Mouse (Mus musculus) left cerebral cortex, adult 2 months (tissue): ENCODE measurements at regions not wholly inside any gene's neighbourhood (a gene's known extent, or its start where the extent isn't known, plus 50 kb on each side); places are given as distances from the start of the nearest gene placed in this dataset.
"Not testable (repeated sequence)": the region's sequence is repeated elsewhere in the genome, so short reads cannot be mapped to it uniquely, and the experiment has no call there.

Experiments
- DNase-seq, 2 experiments: peaks; one replicate each; pipeline ENCODE4 v3.0.0; 2021 to 2022; ENCODE audit warnings: low spot score in 2 of 2, mixed read lengths in 1 of 2; ENCODE audit errors: extremely low spot score in 1 of 2
- H3K27ac ChIP-seq: fragments of 200-600 bp; 2 replicates; pipeline ENCODE4 v1.8.1; 2022
- H3K4me3 ChIP-seq: fragments of 200-600 bp; 2 replicates; pipeline ENCODE4 v1.8.1; 2022
- CTCF ChIP-seq: fragments of 200-600 bp; IDR thresholded peaks from 2 replicates; pipeline ENCODE4 v1.8.1; 2022; ENCODE audit warnings: antibody characterized with exemption, mild to moderate bottlenecking, moderate library complexity
- intact Hi-C: fragments of 180-260 bp; cut with DNase I; formaldehyde crosslinking; loops from one replicate; pipeline ENCODE4 v1.15.1; 2025

DNA sequence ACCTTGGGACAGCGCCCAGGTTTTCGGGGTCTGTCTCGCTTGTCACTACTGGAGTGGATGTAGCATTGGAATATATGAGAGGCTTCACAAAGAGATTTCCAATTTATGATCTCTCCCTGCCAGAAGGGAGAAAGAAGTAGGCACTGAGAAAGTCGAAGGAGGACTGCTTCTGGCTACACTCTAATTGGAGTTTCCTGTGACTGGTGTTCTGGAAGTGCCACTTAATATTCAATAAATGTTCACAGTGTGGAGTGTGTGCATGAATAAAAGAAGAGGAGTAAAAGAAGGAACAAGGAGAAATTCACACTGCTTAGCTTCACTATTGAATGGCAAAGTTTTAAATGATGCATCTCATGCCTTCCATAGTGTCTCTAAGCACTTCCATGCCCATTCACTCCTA, 77.1 kb upstream of the Arhgap42 start:
- no peak for TF ChIP-seq CTCF
- DNase-seq, result no peak
- H3K27ac ChIP-seq, result no peak overlapping the region
- intact Hi-C loops, result no loop called here
- H3K4me3 ChIP-seq, result no peak overlapping the region

DNA sequence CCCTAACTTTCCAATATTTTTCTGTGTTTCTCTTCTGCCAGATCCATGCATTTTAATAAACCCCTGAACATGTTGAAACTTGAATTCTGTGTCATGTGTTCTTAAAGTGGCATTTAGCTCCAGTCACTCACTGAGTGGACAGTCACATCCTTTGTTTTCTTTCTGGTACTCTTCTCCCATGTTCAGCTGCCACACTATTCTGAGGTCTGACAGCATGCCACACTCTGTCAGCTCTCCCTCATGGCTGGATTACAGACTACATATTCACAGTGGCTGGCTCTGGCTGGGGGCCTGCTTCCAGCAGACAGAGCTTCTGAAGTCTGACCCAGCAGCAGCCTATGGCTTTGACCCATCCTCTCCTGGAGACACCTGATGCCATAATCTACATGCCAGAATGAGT, 73.4 kb upstream of the Arhgap42 start:
- intact Hi-C loops, result no loop called here

DNA sequence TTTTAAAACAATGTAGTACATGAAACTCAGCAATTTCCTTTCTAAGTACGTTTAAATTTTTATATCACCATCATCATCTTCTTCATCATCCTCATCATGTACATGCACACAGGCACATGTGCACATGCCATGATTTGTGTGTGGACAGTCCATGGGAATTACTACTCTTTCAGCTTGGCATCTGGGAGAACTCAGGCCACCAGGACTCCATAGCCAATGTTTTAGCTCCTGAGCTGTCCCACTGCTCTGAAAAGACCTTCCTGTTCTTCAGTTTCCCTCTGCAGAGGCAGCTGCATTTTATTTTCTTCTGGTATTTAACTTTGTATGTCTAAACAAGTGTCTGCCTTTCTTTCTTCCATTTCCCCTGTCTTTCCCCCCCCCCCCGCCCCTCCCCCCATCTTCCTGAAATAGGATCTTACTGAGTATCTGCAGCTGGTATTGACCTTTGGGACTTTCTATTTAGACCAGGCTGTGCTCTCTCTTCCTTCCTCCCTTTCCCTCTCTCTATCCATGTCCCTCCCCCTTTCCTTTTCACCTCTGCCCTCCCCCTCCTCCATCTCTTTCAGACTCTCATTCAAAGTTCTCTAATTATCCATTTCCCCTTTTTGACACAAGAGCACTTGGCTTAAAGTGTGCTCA, 72.8 kb upstream of the Arhgap42 start:
- intact Hi-C loops, result no loop called here
- Histone ChIP-seq H3K4me3 (no peak overlapping the region), H3K27ac (no peak overlapping the region)
- no peak for TF ChIP-seq CTCF
- no peak for DNase-seq

More for the DNA sequence above, 73.4 kb upstream of the Arhgap42 start:
- no peak overlapping the region for H3K4me3 ChIP-seq
- no peak for DNase-seq
- no peak overlapping the region for H3K27ac ChIP-seq
- TF ChIP-seq CTCF, result no peak

DNA sequence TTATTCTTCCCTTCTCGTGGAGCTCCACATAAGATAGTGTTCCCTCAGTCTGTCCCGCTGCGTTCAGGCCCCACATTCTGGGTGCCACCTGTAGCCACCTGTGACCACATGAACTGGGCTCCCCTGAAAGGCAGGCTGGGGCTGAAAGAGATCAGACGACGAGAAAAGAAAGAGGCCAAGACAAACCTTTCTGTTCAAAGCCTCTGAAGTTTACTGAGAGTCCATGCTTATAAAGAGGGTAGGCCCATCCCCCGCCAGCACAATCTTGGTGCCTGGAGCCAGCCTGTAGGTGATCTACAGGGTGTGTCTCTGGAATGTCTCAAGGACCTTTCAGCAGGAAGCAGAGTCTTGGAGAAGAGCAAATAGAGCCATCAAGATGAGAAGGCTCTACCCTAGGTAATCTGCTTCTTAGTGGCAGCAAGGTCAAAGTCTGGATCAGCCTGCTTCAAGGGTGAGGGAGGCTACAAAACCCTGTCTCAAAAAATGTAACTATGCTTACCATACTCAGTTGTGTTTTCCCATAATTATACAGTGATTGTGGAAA, 72.2 kb upstream of the Arhgap42 start:
- intact Hi-C loops, result not testable (repeated sequence)

DNA sequence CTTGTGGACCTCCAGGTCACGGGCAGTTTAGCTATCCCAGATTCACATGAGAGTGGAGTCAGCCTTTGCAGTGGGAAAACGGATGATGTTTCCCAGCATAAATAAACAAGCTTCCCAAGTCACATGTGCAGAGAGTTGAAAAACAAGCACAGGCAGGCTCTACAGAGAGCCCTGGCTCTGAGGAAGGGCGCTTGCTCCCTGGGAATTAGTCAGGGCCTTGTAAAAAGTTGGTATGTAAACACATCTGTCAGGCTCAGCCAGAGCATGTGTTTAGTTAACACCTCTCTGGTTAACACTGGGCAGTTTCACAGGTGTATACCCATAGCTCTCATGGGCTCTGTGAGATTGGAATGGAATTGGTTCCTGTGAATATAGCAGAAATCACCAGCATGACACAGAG, 51.9 kb upstream of the Arhgap42 start:
- DNase-seq, result no peak
- intact Hi-C loops, result no loop called here
- no peak overlapping the region for H3K4me3 ChIP-seq
- no peak overlapping the region for H3K27ac ChIP-seq
- TF ChIP-seq CTCF, result no peak

More for the DNA sequence above, 72.2 kb upstream of the Arhgap42 start:
- not testable (repeated sequence) for DNase-seq, H3K27ac ChIP-seq, H3K4me3 ChIP-seq

DNA sequence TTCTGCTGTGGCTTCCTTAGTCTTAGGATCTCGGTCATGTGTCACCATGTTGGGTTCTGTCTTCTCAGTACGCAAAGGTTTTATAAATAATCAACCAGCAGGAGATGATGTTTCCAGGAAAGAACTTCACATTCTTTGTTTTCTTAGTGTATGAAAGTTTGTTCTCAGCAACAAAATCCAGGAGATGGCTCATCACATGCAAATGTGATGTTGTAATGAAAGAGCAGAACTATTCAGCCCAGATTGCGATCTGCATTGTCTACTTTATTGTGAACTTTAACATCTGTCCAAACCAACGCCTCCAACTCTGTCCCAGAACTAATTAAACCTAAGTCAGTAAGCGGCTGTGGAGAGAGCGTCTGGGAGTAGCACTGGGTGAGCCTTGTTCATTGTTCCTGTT, 50.7 kb upstream of the Arhgap42 start:
- no peak overlapping the region for H3K27ac ChIP-seq
- TF ChIP-seq CTCF, result no peak
- intact Hi-C loops, result no loop called here
- DNase-seq, result no peak
- H3K4me3 ChIP-seq, result no peak overlapping the region
